Mouse (Mus musculus) retina, postnatal 7 days (tissue): ENCODE data around the gene Ankrd33b.

Experiments
- DNase-seq: peaks from one replicate; pipeline ENCODE4 v3.0.0-alpha.2; 2012; ENCODE audit warnings: low read depth, low spot score

Gene Ankrd33b

GRCm38 (mm10) chr15:31265404-31265803, 102.1 kb downstream of the Ankrd33b start:
- DNase-seq = no peak

GRCm38 (mm10) chr15:31264827-31265226, 102.7 kb downstream of the Ankrd33b start:
- peak; percentile 70 for DNase-seq

- no peak for DNase-seq
These were observed 105.2 kb downstream of the Ankrd33b start for GRCm38 (mm10) chr15:31262361-31262760.

- DNase-seq = no peak
These were observed 106.4 kb downstream of the Ankrd33b start for GRCm38 (mm10) chr15:31261094-31261493.

- no peak for DNase-seq
These were observed 108.7 kb downstream of the Ankrd33b start for GRCm38 (mm10) chr15:31258693-31259439.

DNA sequence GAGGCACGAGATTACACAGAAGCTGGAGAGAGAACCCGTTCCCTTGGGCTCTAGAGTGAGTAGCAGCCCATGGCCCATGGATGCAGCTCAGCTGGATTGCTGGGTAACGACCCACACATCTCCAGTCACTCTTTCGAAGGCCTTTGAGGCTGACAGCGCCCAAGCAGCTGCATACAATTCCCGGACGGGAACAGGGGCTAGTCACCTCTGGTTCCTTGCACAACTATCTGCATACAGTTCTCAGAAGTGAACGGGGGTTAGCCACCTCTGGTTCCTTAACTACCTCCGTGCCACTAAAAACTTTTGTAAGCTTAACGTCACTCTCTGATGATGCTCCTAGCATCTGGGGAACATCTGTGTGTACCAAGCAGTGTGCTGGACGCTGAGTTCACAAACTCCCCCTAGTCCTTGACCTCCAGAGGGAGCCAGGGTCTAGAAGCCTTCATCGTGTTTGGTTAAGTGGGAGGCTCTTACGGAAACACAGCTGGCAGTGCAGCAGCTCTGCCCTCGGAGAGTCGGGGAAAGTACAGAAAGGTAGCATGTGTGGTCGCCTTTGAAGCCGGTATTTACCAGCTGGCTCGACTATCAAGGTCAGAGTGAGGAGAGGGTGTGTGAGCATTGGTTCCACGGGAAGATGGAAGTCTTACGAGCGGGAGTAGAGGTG, 109.4 kb downstream of the Ankrd33b start:
- DNase-seq = no peak

GRCm38 (mm10) chr15:31257329-31257728, 110.2 kb downstream of the Ankrd33b start:
- DNase-seq = no peak

DNA sequence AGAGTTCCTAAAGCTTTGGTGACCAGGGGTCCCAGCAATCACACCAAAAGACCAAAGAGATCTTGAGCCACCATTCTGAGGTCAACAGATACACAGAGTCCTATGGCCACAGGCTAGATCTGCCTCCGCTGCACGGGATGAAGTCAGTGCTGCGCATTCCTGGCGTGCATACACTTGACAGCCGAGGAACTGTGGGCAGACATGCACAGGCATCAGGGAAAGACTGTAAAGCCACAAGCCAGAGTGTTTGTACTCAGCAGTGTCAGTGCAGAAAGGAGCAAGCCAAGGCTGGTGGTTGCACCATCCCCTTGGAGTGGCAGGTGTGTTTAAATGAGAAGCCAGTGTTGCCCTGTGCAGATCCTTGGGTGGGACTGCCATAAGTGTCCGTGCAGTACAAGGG, 111.8 kb downstream of the Ankrd33b start:
- DNase-seq = no peak

GRCm38 (mm10) chr15:31254939-31255535, 112.5 kb downstream of the Ankrd33b start:
- DNase-seq = no peak

DNA sequence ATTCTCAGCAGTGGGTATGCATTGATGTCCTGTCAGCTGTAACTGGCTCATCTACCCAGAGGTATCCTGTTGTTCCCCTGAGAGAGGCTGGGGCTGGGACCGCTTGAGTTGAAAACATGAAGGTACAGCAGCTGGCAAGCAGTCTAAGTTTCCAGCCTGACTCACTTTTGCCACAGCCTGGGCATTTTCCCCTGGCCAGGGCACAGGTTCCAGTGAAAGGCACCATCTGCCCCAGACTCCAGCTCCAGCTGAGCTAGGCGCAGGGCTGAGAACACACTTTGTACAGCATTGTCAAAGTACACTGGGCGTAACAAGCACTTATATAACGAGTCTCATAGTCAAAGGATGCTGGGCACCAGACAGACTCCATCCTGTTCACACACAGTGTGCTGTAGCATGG, 113.6 kb downstream of the Ankrd33b start:
- no peak for DNase-seq

DNA sequence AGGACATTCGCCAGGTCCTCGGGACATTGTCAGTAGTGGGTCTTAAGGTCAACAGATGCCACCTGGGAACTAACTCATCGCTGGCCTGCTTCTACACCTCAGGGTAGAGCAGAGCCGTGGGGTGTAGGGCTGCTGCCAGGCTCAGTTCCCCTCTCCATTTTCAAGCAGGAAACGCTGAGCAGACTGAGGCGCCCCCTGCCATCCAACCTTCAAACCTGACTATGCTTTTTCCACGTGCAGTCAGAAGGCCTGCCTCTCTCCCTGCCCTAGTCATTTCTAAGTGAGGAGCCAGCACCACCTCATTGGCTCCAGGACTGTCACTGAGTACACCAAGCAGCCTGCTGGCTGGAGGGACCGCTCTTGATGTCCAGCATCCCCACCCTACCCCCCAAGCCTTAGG, 114.1 kb downstream of the Ankrd33b start:
- no peak for DNase-seq

GRCm38 (mm10) chr15:31252590-31253311, 114.8 kb downstream of the Ankrd33b start:
- no peak for DNase-seq

- no peak for DNase-seq
These were observed 116.3 kb downstream of the Ankrd33b start for GRCm38 (mm10) chr15:31251189-31251588.

DNA sequence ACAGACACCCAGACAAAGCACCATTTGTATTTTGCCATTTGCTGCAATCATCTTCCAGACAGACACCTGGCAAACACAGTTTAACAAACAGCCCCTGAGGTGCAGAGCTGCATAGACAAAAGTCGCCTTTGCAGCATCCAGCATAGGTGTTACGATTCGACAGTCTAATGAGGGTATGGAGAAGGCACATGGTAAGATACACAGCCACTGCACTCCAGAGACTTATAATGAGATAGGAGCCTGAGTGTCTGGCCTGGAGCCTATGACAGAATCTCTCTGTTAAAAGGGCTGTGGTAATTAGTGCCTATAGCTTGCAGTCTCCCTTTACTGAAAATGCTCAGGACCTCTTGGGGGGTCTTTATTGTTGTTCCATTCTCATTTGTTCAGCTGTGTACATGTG, 116.8 kb downstream of the Ankrd33b start:
- DNase-seq = no peak

- DNase-seq = no peak
These were observed 117.5 kb downstream of the Ankrd33b start for GRCm38 (mm10) chr15:31250027-31250426.

DNA sequence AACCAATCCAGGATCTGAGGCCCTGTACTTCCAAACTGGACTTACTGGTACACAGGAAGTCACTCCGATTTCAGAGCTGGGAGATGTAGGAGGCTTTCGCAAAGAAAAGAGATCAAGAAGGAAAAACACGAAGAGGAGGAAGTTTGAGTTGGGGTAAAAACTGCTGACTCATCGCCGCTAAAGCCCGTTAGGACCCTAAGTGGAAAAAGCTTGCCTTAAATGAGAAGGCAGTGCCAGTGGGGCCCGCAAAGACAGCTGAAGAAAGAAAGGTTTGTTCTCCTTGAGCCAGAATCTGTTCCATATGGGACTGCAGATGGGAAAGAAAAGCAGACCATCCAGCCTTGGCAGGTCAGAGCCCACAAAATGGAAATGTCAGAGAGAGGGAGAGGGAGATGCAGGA, 118.6 kb downstream of the Ankrd33b start:
- DNase-seq = no peak

- no peak for DNase-seq
These were observed 120.5 kb downstream of the Ankrd33b start for GRCm38 (mm10) chr15:31247035-31247434.

- no peak for DNase-seq
These were observed 121.6 kb downstream of the Ankrd33b start for GRCm38 (mm10) chr15:31245934-31246333.

- DNase-seq = no peak
These were observed 122.7 kb downstream of the Ankrd33b start for GRCm38 (mm10) chr15:31244696-31245445.

GRCm38 (mm10) chr15:31243260-31243659, 124.3 kb downstream of the Ankrd33b start:
- no peak for DNase-seq
